Mouse (Mus musculus) liver, embryonic 13.5 days (tissue): ENCODE data around the gene Plp2. TPM values are rescaled to one million over a fixed set of nuclear protein-coding genes. Genes with fewer than 3 reads are reported as not detected.

ENCODE experiments used
- ATAC-seq: fragments of 200-750 bp; cut with Nextera tagmentation; 2 replicates; pipeline ENCODE4 v1.8.0; 2017; ENCODE audit warnings: low read depth, mild to moderate bottlenecking, moderate number of reproducible peaks, moderate library complexity
- DNase-seq: peaks from one replicate; pipeline ENCODE4 v3.0.0; 2022
- H3K27ac ChIP-seq: fragments of 300-500 bp; sonication (generic); 2 replicates; pipeline ENCODE4 v1.5.1; 2015; ENCODE audit warnings: moderate library complexity, mild to moderate bottlenecking, inconsistent platforms
- H3K27me3 ChIP-seq: fragments of 300-500 bp; sonication (generic); 2 replicates; pipeline ENCODE4 v1.6.1; 2015; ENCODE audit warnings: mild to moderate bottlenecking, inconsistent platforms
- H3K36me3 ChIP-seq: fragments of 300-500 bp; sonication (generic); 2 replicates; pipeline ENCODE4 v1.6.1; 2015; ENCODE audit warnings: mild to moderate bottlenecking, inconsistent platforms
- H3K4me1 ChIP-seq: fragments of 300-500 bp; sonication (generic); replicated peaks from 2 replicates; pipeline ENCODE4 v1.6.1; 2015; ENCODE audit warnings: inconsistent platforms
- H3K4me2 ChIP-seq: fragments of 300-500 bp; sonication (generic); 2 replicates; pipeline ENCODE4 v1.6.1; 2015; ENCODE audit warnings: inconsistent platforms, mild to moderate bottlenecking, moderate library complexity
- H3K4me3 ChIP-seq: fragments of 300-500 bp; sonication (generic); replicated peaks from 2 replicates; pipeline ENCODE4 v1.5.1; 2015; ENCODE audit warnings: mild to moderate bottlenecking, inconsistent platforms
- H3K9ac ChIP-seq: fragments of 300-500 bp; sonication (generic); 2 replicates; pipeline ENCODE4 v1.6.1; 2015; ENCODE audit warnings: mild to moderate bottlenecking, inconsistent platforms
- H3K9me3 ChIP-seq: fragments of 300-500 bp; sonication (generic); replicated peaks from 2 replicates; pipeline ENCODE4 v1.6.1; 2016; ENCODE audit warnings: inconsistent platforms
- WGBS: fragments of 180-500 bp; shearing (Covaris S2); methylation state at CpG from one replicate; pipeline ENCODE4 v1.1.7; 2015; ENCODE audit not compliant: insufficient replicate concordance; 5-methylcytosine and 5-hydroxymethylcytosine counted together
- polyA plus RNA-seq: library from polyadenylated mRNA; unstranded; fragments of >200 nt; fragmentation: Nextera tagmentation; extraction: Ambion mirVana; gene quantifications from 2 replicates; pipeline ENCODE4 v1.2.1, GENCODE M21; 2015

Gene Plp2
- polyA plus RNA-seq, 1 experiment from 2014 or later: 32.5 TPM

DNA sequence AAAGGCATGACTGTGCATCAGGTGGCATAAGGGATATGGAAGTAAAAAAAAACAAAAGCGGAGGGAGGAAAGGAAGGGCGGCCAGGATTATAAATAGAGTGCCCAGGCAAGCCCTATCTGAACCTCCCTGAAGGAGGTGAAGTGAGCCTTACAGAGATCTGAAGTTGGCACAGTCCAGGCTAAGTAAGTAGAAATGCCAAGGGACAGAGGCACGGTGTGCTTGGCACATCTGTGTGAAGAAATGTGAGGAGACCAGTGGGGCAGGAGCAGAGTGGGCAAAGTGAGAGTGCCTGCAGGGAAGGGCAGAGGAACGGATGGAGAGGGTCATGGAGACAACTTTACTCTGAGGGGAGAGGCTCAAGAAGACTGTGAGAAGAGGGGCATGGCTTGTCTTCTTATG is 10.1 kb downstream of the Plp2 start:
- no peak for ATAC-seq

DNA sequence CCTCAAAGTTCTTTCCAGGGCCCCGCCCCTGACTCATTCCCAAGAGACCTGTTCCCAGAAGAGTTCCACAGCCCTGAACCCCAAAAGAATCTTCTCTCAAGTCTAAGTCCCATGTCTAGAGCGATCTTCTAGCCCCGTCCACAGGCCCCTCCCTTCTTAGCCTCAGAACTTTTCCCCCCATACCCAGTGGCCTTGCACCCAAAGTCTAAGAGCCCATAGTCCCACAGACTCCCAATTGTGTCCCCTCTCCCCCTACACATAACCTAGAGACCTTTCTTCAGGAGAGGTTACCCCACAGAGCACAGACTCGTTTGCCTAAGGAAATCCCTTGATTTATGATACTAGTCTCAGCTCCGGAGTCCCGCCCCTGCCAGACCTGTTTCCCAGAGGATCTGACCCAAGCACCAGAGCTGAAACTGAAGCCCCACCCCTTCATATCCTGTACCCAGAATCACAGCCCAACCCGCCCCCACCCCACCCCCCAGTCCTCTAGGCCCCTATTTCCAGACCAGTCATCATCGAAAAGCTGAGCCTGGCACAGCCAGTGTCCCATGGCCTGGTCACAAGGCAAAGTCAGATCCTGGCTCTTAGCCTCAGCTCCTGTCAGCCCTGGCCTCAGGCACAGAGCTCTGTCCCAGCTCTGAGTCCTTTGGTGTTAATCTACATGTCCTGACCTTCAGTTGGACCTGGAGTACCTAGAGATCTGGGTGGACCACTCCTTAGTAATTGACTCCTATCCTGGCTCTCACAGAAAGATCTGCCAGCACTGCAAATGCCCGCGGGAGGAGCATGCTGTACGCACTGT is 12.2 kb downstream of the Plp2 start:
- DNase-seq (no peak), ATAC-seq (0 out of 2 replicates have a peak, but pooled peaks have one; percentile 22)
- peak overlapping the region; percentile 60 for H3K4me2 ChIP-seq
- H3K36me3 ChIP-seq: no peaks in the 10 kb centered on the region
- 57% methylated on average over 11 of the region's 11 CpGs for WGBS
- H3K9me3 ChIP-seq: no peaks in the 10 kb centered on the region
- H3K27ac ChIP-seq: no peak overlapping the region
- no peaks in the 10 kb centered on the region for H3K27me3 ChIP-seq
- no peak overlapping the region for H3K4me3 ChIP-seq
- peaks cover 8% of the 10 kb centered on the region; the same call in 1 of the 2 replicates for H3K4me1 ChIP-seq
- H3K9ac ChIP-seq: no peak overlapping the region

More for the DNA sequence above, 10.1 kb downstream of the Plp2 start:
- H3K4me1 ChIP-seq: peaks cover 8% of the 10 kb centered on the region; the same call in 1 of the 2 replicates
- no peaks in the 10 kb centered on the region for H3K27me3 ChIP-seq
- DNase-seq: no peak
- H3K9ac ChIP-seq: no peak overlapping the region
- H3K36me3 ChIP-seq: no peaks in the 10 kb centered on the region
- H3K4me2 ChIP-seq: no peak overlapping the region
- WGBS: 72% methylated on average over 4 of the region's 4 CpGs
- H3K27ac ChIP-seq: no peak overlapping the region
- H3K4me3 ChIP-seq: no peak overlapping the region
- H3K9me3 ChIP-seq: no peaks in the 10 kb centered on the region

GRCm38 (mm10) chrX:7658031-7658784 is 13.0 kb downstream of the Plp2 start:
- Histone ChIP-seq H3K36me3 (no peaks in the 10 kb centered on the region), H3K9me3 (no peaks in the 10 kb centered on the region), H3K4me3 (peak overlapping the region; percentile 54; the same call in 1 of the 2 replicates), H3K27me3 (no peaks in the 10 kb centered on the region), H3K9ac (no peak overlapping the region), H3K4me2 (peak overlapping the region; percentile 60), H3K27ac (no peak overlapping the region), H3K4me1 (peaks cover 8% of the 10 kb centered on the region; the same call in 1 of the 2 replicates)
- ATAC-seq: peak; percentile 45; the same call in 1 of the 2 replicates
- whole genome bisulfite sequencing: 27% methylated on average over 15 of the region's 15 CpGs
- DNase-seq: no peak

DNA sequence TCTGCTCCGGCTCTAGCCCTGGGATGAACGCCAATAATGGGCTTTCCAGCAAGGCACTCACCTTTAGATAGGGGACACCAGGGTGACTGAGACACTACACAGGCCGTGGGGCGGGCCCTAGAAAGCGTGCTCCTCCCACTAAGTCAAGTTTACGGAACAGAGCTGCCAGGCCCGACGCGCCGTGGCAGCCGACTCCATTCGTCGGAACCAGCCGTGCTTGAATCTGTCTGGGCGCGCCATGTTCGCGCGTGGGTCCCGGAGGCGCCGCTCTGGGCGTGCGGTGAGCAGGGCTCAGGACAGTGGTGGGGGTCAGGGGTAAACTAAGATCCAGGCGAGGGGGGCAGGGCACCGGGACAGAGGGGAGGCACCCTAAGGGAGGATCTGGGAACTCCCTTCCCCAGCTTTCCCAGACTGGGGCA is 14.0 kb downstream of the Plp2 start, which contains the start of gene Prickle3:
Prickle3 (plus strand) TSS at position 40 of the 419 bp plus-strand sequence.
- ATAC-seq (peak; percentile 68), DNase-seq (no peak)
- 13% methylated on average over 26 of the region's 26 CpGs for WGBS
- no peaks in the 10 kb centered on the region for H3K9me3 ChIP-seq
- peaks cover 8% of the 10 kb centered on the region; the same call in 1 of the 2 replicates for H3K4me1 ChIP-seq
- no peaks in the 10 kb centered on the region for H3K27me3 ChIP-seq
- H3K4me2 ChIP-seq: peak within 1 kb of the TSS; percentile 60
- H3K36me3 ChIP-seq: no peaks in the 10 kb centered on the region
- peak within 1 kb of the TSS; percentile 43; the same call in 1 of the 2 replicates for H3K9ac ChIP-seq
- no peak within 1 kb of the TSS for H3K27ac ChIP-seq
- H3K4me3 ChIP-seq: peak within 1 kb of the TSS; percentile 54

GRCm38 (mm10) chrX:7648671-7649304 is 22.4 kb downstream of the Plp2 start:
- Histone ChIP-seq H3K9ac (peak overlapping the region; percentile 78), H3K4me1 (peaks cover 15% of the 10 kb centered on the region), H3K4me3 (peak overlapping the region; percentile 60), H3K27ac (peak overlapping the region; percentile 95), H3K4me2 (peak overlapping the region; percentile 68), H3K36me3 (no peaks in the 10 kb centered on the region), H3K27me3 (no peaks in the 10 kb centered on the region), H3K9me3 (no peaks in the 10 kb centered on the region)
- ATAC-seq: peak; percentile 94
- 11% methylated on average over 25 of the region's 25 CpGs for WGBS
- peak; percentile 80 for DNase-seq

DNA sequence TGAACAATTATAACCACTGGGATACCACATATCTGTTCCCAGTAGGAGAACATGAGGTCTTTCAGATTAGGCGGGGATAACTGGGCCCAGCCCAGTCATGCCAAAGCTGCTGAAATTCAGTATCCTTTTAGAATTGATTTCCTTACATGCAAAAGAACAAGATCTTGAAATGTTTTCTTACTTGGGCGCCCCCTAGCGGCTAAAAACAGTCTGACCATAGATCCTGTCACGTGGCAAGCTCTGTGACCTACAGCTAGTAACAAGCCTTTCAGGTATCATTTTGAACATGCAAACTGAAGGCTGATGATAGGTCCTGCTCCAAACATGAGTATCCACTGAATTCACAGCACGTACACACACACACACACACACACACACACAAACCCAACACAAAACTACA is 25.8 kb downstream of the Plp2 start:
- DNase-seq (peak; percentile 63), ATAC-seq (no peak)
- no peak overlapping the region for H3K27ac ChIP-seq
- no peaks in the 10 kb centered on the region for H3K9me3 ChIP-seq
- H3K4me3 ChIP-seq: no peak overlapping the region
- H3K36me3 ChIP-seq: no peaks in the 10 kb centered on the region
- peaks cover 6% of the 10 kb centered on the region; the same call in 1 of the 2 replicates for H3K27me3 ChIP-seq
- peaks cover 20% of the 10 kb centered on the region for H3K4me1 ChIP-seq
- H3K9ac ChIP-seq: no peak overlapping the region
- WGBS: 5% methylated on average over 5 of the region's 5 CpGs
- H3K4me2 ChIP-seq: no peak overlapping the region

DNA sequence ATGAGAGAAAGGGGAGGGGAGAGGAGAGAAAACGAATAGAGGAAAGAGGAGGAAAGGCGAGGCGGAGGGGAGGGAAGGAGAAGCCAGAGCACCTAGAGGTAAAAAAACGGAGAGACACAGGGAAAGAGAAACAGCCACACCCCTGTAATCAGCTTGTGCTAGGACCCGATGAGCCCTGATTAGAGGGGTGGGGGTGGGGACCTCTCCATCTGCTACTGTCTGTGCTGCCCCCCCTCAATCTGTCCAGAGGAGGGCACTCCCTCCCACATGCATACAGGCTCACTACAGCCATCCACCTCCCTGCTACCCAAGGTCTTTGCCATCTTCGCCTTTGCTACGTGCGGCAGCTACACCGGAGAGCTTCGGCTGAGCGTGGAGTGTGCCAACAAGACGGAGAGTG is 30.4 kb downstream of the Plp2 start:
- Histone ChIP-seq H3K27ac (no peak overlapping the region), H3K9ac (no peak overlapping the region), H3K4me1 (peaks cover 19% of the 10 kb centered on the region), H3K27me3 (peaks cover 20% of the 10 kb centered on the region), H3K4me3 (no peak overlapping the region), H3K36me3 (no peaks in the 10 kb centered on the region), H3K4me2 (peak overlapping the region; percentile 23; the same call in 1 of the 2 replicates), H3K9me3 (no peaks in the 10 kb centered on the region)
- DNase-seq (no peak), ATAC-seq (peak; percentile 57)
- 34% methylated on average over 12 of the region's 12 CpGs for WGBS

GRCm38 (mm10) chrX:7639536-7640325 is 31.5 kb downstream of the Plp2 start:
- 13% methylated on average over 13 of the region's 13 CpGs for WGBS
- no peak for DNase-seq
- Histone ChIP-seq H3K27ac (no peak overlapping the region), H3K27me3 (peaks cover 20% of the 10 kb centered on the region), H3K9ac (no peak overlapping the region), H3K4me3 (no peak overlapping the region), H3K4me2 (no peak overlapping the region), H3K36me3 (no peaks in the 10 kb centered on the region), H3K4me1 (peaks cover 19% of the 10 kb centered on the region), H3K9me3 (no peaks in the 10 kb centered on the region)
- no peak for ATAC-seq

- no peaks in the 10 kb centered on the region for H3K36me3 ChIP-seq
- peak within 1 kb of the TSS; percentile 37 for H3K4me3 ChIP-seq
- DNase-seq (peak; percentile 80), ATAC-seq (peak; percentile 89)
- peak within 1 kb of the TSS; percentile 37; the same call in 1 of the 2 replicates for H3K9ac ChIP-seq
- WGBS: 19% methylated on average over 41 of the region's 42 CpGs
- H3K9me3 ChIP-seq: no peaks in the 10 kb centered on the region
- H3K4me2 ChIP-seq: peak within 1 kb of the TSS; percentile 60
- H3K27ac ChIP-seq: no peak within 1 kb of the TSS
- peaks cover 19% of the 10 kb centered on the region for H3K4me1 ChIP-seq
- H3K27me3 ChIP-seq: peaks cover 20% of the 10 kb centered on the region
Measured at GRCm38 (mm10) chrX:7638401-7639091, 32.6 kb downstream of the Plp2 start, which contains the start of gene Syp. Gene Syp, plus strand, starts transcription at chrX:7638471.

DNA sequence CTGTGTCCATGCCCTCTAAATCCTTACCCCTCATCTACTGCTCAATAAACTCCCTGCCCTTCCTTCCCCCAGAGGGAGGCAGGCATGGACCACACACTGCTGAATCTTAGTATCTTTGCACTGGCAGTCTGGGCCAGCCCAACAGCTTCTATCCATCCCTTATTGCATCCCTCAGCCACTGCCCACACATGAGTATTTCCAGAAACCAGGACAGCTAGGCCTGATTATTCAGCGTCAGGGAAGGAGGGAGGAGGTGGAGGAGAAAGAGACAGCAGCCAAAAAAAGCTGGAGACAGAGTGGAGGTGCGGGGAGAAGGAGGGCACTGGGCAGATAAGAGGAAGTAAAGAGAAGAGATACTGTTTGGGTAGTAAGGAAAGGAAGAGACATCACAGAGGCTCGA is 36.1 kb downstream of the Plp2 start:
- Histone ChIP-seq H3K27me3 (peaks cover 13% of the 10 kb centered on the region), H3K27ac (no peak overlapping the region), H3K4me2 (no peak overlapping the region), H3K4me1 (peaks cover 12% of the 10 kb centered on the region), H3K9ac (no peak overlapping the region), H3K36me3 (no peaks in the 10 kb centered on the region), H3K9me3 (no peaks in the 10 kb centered on the region), H3K4me3 (no peak overlapping the region)
- ATAC-seq: no peak
- WGBS: 26% methylated on average over 3 of the region's 3 CpGs
- DNase-seq: no peak
